Mouse (Mus musculus) heart, embryonic 14.5 days (tissue): ENCODE measurements around the gene Agfg2. TPM values are rescaled to one million over a fixed set of nuclear protein-coding genes. Genes with fewer than 3 reads are reported as not detected.

Source experiments
- ATAC-seq: fragments of 200-750 bp; cut with Nextera tagmentation; 2 replicates; pipeline ENCODE4 v1.8.0; 2017; ENCODE audit warnings: low read depth, moderate TSS enrichment; ENCODE audit not compliant: insufficient number of reproducible peaks, insufficient read depth, low FRiP score
- H3K27ac ChIP-seq, 2 experiments: fragments of 200-500 bp in 1 of 2; fragments of 300-500 bp in 1 of 2; sonication (generic) in 1 of 2; replicated peaks in 1 of 2; 2 replicates each; pipeline ENCODE4 v1.5.1; 2012 to 2014; ENCODE audit warnings: low read depth in 2 of 2, low read length in 2 of 2, control low read depth in 1 of 2, mild to moderate bottlenecking in 1 of 2, mixed read lengths in 1 of 2; ENCODE audit not compliant: control insufficient read depth in 1 of 2, insufficient read depth in 1 of 2
- H3K27me3 ChIP-seq: fragments of 300-500 bp; sonication (generic); 2 replicates; pipeline ENCODE4 v1.6.1; 2014; ENCODE audit warnings: mild to moderate bottlenecking, low read length, control low read depth; ENCODE audit not compliant: control insufficient read depth, insufficient read depth
- H3K36me3 ChIP-seq: fragments of 300-500 bp; sonication (generic); 2 replicates; pipeline ENCODE4 v1.6.1; 2014; ENCODE audit warnings: mild to moderate bottlenecking, control low read depth, low read length, mixed read lengths; ENCODE audit not compliant: control insufficient read depth, insufficient read depth
- H3K4me1 ChIP-seq, 2 experiments: fragments of 200-500 bp in 1 of 2; fragments of 300-500 bp in 1 of 2; sonication (generic) in 1 of 2; 2 replicates each; pipeline ENCODE4 v1.6.1; 2012 to 2014; ENCODE audit warnings: low read length in 2 of 2, control low read depth in 1 of 2, mixed read lengths in 1 of 2; ENCODE audit not compliant: control insufficient read depth in 2 of 2, insufficient read depth in 2 of 2
- H3K4me2 ChIP-seq: fragments of 300-500 bp; sonication (generic); 2 replicates; pipeline ENCODE4 v1.6.1; 2014; ENCODE audit warnings: mild to moderate bottlenecking, low read length
- H3K4me3 ChIP-seq, 2 experiments: fragments of 200-500 bp in 1 of 2; fragments of 300-500 bp in 1 of 2; sonication (generic) in 1 of 2; 2 replicates each; pipeline ENCODE4 v1.5.1; 2012 to 2014; ENCODE audit warnings: low read length in 2 of 2, mild to moderate bottlenecking in 2 of 2, control low read depth in 1 of 2, low read depth in 1 of 2, moderate library complexity in 1 of 2; ENCODE audit not compliant: control insufficient read depth in 1 of 2, insufficient read depth in 1 of 2
- H3K9ac ChIP-seq: fragments of 300-500 bp; sonication (generic); 2 replicates; pipeline ENCODE4 v1.6.1; 2014; ENCODE audit warnings: mild to moderate bottlenecking, low read length
- H3K9me3 ChIP-seq: fragments of 300-500 bp; sonication (generic); 2 replicates; pipeline ENCODE4 v1.6.1; 2016; ENCODE audit warnings: low read length, control low read depth; ENCODE audit not compliant: control insufficient read depth
- WGBS: fragments of 180-500 bp; shearing (Covaris S2); extraction: QIAGEN DNeasy Blood & Tissue Kit; methylation state at CpG from one replicate; pipeline ENCODE4 v1.1.7; 2014; 5-methylcytosine and 5-hydroxymethylcytosine counted together
- polyA plus RNA-seq: library from polyadenylated mRNA; unstranded; fragments of >200 nt; fragmentation: Nextera tagmentation; extraction: Ambion mirVana; gene quantifications from 2 replicates; pipeline ENCODE4 v1.2.1, GENCODE M21; 2014

The Agfg2 gene
- polyA plus RNA-seq, 1 experiment from 2014 or later = 10.7 TPM

DNA sequence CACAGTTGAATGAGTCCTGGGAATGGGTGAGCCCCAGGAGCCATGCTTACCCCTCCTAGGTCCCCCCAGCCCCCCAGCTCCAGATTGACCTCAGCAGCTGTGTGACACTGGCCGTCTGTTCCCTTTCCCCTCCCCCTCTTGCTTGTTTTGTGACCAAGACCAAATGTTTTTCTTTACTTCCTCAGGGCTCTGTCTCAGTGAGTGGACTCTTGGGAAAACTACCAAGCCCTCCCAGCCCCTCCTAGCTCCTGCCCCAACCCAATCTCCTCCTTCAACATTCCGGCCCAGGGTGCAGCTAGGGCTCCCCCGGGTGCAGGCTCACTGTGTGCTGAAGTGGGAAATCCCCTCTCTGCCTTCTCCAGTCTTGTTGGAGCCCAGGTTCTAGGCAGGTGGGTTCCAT lies 53.9 kb downstream of the Agfg2 start:
- ATAC-seq = no peak
- peak overlapping the region; percentile 65 to 70 for H3K27ac ChIP-seq
- WGBS = 45% methylated on average over 3 of the region's 3 CpGs
- no peaks in the 10 kb centered on the region for H3K9me3 ChIP-seq
- peaks cover 21 to 29% of the 10 kb centered on the region in 2 experiments for H3K4me1 ChIP-seq
- H3K9ac ChIP-seq = peak overlapping the region; percentile 95; the same call in 1 of the 2 replicates
- peaks cover 34% of the 10 kb centered on the region for H3K36me3 ChIP-seq
- no peaks in the 10 kb centered on the region for H3K27me3 ChIP-seq
- H3K4me3 ChIP-seq = peak overlapping the region; percentile 87 to 89; a peak in 2 of 4 replicates
- H3K4me2 ChIP-seq = peak overlapping the region; percentile 96

DNA sequence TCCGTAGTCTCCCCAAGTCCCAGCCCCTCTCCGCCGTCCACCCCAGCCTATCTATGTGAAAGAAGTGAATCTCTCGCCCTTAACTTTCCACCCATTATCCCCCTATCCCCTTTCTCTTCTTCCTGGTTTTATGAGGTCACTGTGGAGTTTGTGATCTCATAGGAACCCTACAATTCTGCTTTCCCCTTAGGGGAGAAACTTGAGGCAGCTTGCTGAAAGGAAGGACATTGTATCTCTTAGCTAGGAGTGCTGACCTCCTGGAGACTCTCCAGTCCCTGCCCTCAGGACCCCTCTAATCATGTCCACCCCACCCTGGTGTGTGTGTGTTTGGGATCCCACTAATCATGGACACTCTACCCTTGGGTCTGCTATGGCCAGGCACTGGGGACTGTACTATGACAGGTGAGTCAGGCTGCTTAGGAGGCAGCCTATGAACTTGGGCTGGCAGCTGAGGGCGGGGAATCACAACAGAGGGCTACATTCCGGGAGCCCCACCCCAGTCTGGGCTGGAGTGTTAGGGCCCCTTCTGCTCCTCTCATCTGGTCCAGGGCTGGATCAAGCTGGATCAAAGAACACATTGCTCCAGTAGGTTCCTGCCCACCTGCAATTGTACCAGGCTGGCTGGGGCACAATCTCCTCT lies 54.5 kb downstream of the Agfg2 start:
- H3K9me3 ChIP-seq = no peaks in the 10 kb centered on the region
- peaks cover 21 to 29% of the 10 kb centered on the region in 2 experiments for H3K4me1 ChIP-seq
- ATAC-seq = no peak
- peak overlapping the region; percentile 87 to 89 for H3K4me3 ChIP-seq
- H3K9ac ChIP-seq = peak overlapping the region; percentile 95
- 19% methylated on average over 6 of the region's 6 CpGs for WGBS
- H3K27ac ChIP-seq = peak overlapping the region; percentile 19 to 70; a peak in 1 of 4 replicates
- H3K27me3 ChIP-seq = no peaks in the 10 kb centered on the region
- peak overlapping the region; percentile 96 for H3K4me2 ChIP-seq
- peaks cover 28% of the 10 kb centered on the region for H3K36me3 ChIP-seq

DNA sequence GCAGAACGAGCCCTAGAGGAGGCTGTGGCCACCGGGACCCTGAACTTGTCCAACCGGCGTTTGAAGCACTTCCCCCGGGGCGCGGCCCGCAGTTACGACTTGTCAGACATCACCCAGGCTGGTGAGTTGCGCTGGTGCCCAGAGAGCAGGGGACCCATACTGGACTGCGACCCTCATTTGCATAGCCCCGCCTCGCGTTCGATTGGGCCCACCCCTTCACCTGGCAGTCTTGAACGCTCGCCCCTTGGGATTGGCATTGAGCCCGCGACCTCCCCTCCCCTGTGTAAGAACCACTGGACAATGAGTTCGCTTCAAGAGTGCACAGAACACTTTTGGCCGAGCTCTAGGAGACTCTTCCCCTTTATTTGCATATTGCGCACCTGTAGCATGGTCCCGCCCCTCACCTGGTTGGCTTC lies 55.2 kb downstream of the Agfg2 start:
- Histone ChIP-seq H3K4me1 (peaks cover 21 to 29% of the 10 kb centered on the region in 2 experiments), H3K4me3 (peak overlapping the region; percentile 87 to 89)
- ATAC-seq = peak; percentile 19

DNA sequence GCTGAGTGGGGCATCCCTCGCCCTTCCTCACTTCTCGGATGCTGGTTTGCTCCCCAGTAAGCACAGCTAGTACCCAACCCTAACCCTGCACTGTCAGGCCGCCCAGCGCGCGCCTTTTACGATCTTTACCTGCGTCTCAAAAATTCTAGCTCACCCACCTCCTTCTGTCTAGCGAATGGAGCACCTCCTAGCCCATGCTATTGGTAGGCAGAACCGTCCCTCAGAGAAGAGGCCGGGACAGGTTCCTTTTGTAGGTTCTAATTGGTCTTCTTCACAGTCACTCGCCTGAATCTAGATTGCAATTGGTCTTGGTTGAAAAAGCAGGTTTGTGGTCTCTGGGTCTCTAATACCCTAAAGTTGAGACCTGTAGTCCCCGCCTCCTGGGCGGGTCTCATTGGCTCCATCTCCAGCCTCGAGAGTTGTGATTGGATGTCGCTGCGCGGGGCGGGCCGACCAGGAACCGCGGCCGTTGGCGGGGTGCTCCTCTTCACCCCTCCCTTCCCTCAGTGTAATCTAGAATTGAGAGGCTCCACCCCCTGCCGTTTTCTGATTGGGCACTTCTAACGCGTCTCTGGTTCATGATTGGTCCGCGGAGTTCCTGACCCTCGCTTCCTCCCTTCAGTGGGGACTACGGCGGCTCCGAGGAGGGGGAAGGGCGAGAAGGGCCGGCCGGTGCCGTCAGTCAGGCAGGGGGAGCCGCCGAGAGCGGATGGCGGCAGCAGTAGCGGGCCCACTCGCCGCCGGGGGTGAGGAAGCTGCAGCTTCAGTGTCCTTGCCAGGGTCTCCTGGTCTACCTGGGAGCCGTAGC lies 55.8 kb downstream of the Agfg2 start, which contains the start of the genes Fbxo24, Lrch4 and Gm20605:
Fbxo24 (minus strand) TSS at position 505 of the 808 bp plus-strand sequence.
Lrch4 (plus strand) TSS at position 624 of the 808 bp plus-strand sequence.
Gm20605 (plus strand) TSS at position 678 of the 808 bp plus-strand sequence.
- H3K36me3 ChIP-seq = peaks cover 17% of the 10 kb centered on the region
- 1% methylated on average over 45 of the region's 46 CpGs for WGBS
- peak within 1 kb of the TSS; percentile 93 to 95 for H3K27ac ChIP-seq
- peak within 1 kb of the TSS; percentile 87 to 89 for H3K4me3 ChIP-seq
- H3K4me2 ChIP-seq = peak within 1 kb of the TSS; percentile 96
- peak within 1 kb of the TSS; percentile 95 for H3K9ac ChIP-seq
- H3K4me1 ChIP-seq = peaks cover 21 to 29% of the 10 kb centered on the region in 2 experiments
- peak; percentile 96 for ATAC-seq
- H3K27me3 ChIP-seq = no peaks in the 10 kb centered on the region
- H3K9me3 ChIP-seq = no peaks in the 10 kb centered on the region

More for the DNA sequence above, 55.2 kb downstream of the Agfg2 start:
- Histone ChIP-seq H3K9me3 (no peaks in the 10 kb centered on the region), H3K36me3 (peaks cover 23% of the 10 kb centered on the region), H3K27me3 (no peaks in the 10 kb centered on the region), H3K9ac (peak overlapping the region; percentile 95), H3K4me2 (peak overlapping the region; percentile 96), H3K27ac (peak overlapping the region; percentile 89 to 95)
- WGBS = under 1% methylated on average over 20 of the region's 23 CpGs

DNA sequence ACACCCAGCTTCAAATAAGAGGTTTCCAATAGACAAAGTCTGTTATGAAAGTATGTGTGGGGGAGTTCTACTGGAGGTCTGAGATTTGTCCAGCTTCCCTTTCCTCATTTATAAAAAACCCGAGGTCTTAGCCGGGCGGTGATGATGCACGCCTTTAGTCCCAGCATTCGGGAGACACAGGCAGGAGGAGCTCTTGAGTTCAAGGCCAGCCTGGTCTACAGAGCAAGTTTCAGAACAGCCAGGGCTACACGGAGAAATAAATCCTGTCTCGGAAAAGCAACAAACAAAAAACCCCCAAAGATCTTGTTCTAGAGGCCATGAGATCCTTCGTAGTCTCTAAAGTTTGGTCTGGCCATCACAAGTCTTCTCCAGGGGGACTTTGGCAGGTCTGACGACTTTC lies 56.5 kb downstream of the Agfg2 start:
- Histone ChIP-seq H3K36me3 (peaks cover 10% of the 10 kb centered on the region; the same call in 1 of the 2 replicates), H3K9me3 (no peaks in the 10 kb centered on the region), H3K27ac (peak overlapping the region; percentile 64 to 93), H3K27me3 (no peaks in the 10 kb centered on the region), H3K4me3 (peak overlapping the region; percentile 44 to 85), H3K4me1 (peaks cover 21 to 29% of the 10 kb centered on the region in 2 experiments), H3K9ac (peak overlapping the region; percentile 63), H3K4me2 (peak overlapping the region; percentile 65)
- no peak for ATAC-seq
- WGBS = 3% methylated on average over 9 of the region's 9 CpGs

DNA sequence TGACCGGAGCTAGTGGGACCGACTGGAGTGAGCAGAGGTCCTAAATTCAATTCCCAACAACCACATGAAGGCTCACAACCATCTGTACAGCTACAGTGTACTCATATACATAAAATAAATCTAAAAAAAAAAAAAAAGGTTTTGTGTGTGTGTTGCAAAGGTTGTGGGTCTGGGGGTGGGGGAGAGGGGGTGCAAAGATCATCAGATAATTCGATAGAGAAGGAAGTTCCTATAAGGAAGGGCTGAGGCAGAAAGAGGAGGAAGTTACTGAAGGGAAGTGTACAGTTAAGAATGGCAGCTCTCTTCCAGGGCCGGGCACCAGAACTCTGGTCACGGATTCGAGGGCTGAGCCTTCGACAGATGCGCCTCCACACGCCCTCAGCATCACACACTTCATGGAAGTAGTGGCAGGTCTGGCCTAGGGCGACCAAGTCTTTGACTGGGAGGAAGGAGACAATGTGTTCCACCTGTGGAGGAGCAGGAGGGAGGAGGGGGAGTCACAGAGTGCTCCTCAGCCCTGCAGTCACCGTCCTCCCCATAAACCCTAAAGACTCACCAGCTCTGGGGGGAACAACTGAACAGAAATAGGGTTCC lies 60.5 kb downstream of the Agfg2 start:
- 81% methylated on average over 11 of the region's 11 CpGs for WGBS
- H3K4me3 ChIP-seq = no peak overlapping the region
- H3K4me2 ChIP-seq = no peak overlapping the region
- ATAC-seq = no peak
- H3K27ac ChIP-seq = no peak overlapping the region
- no peaks in the 10 kb centered on the region for H3K9me3 ChIP-seq
- H3K27me3 ChIP-seq = no peaks in the 10 kb centered on the region
- no peak overlapping the region for H3K9ac ChIP-seq
- peaks cover 0 to 4% of the 10 kb centered on the region in 2 experiments; a peak in 1 of 4 replicates for H3K4me1 ChIP-seq
- H3K36me3 ChIP-seq = no peaks in the 10 kb centered on the region

DNA sequence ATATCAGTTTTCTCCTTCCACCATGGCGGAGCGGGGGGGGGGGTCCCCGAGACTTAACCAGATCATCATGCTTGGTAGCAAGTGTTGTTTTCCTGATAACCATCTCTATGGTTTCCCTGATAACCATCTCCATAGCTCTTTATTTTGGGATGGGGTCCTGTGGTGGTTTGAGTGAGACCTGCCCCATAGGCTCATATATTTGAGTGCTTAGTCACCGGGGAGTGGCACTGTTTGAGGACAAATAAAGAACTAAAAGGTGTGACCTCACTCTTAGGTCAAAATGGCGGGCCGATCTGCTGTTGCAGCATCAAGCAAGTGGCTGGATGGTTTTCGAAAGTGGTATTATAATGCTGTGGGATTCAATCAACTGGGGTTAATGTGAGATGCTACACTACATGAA lies 69.2 kb downstream of the Agfg2 start:
- 87% methylated on average over 7 of the region's 7 CpGs for WGBS
- Histone ChIP-seq H3K27me3 (no peaks in the 10 kb centered on the region), H3K4me2 (no peak overlapping the region), H3K9ac (no peak overlapping the region), H3K9me3 (no peaks in the 10 kb centered on the region), H3K36me3 (no peaks in the 10 kb centered on the region), H3K4me1 (peaks cover 25 to 27% of the 10 kb centered on the region in 2 experiments), H3K4me3 (no peak overlapping the region), H3K27ac (no peak overlapping the region)
- no peak for ATAC-seq
